Comparison of ENCODE assay signal across 28 mouse cellular contexts in genomic region chr10:18888751-18889150, GRCm38 (mm10). TPM values are rescaled to one million over a fixed set of nuclear protein-coding genes. Genes with fewer than 3 reads are reported as not detected.
"Had no signal": no experiment of that assay in that cellular context is flagged by ENCODE, and none has a peak within 500 bp of the region (broad histone marks: within the 10 kb centered on the region; RNA-seq: fewer than 3 reads in every experiment).

No protein-coding gene starts in this region.

- DNase-seq: left cerebral cortex, postnatal 4 days; liver; liver, embryonic 13.5 days; liver, postnatal 0 days; lung, adult 18-20 months; lung, adult 2 months; lung, embryonic 14.5 days; lung, postnatal 10 days; lung, postnatal 14 days; lung, postnatal 36 days; lung, postnatal 4 days; midbrain, embryonic 14.5 days had no signal

- H3K27ac ChIP-seq: limb, embryonic 10.5 days; limb, embryonic 12.5 days; limb, embryonic 13.5 days; limb, embryonic 15.5 days; liver, embryonic 12.5 days; liver, embryonic 13.5 days; liver, embryonic 14.5 days; liver, embryonic 15.5 days; lung, embryonic 15.5 days; macrophage; midbrain, embryonic 10.5 days; midbrain, embryonic 12.5 days; midbrain, embryonic 13.5 days; midbrain, embryonic 15.5 days; neural tube, embryonic 12.5 days had no signal

- H3K36me3 ChIP-seq: limb, embryonic 10.5 days; limb, embryonic 12.5 days; limb, embryonic 13.5 days; limb, embryonic 15.5 days; liver, embryonic 12.5 days; liver, embryonic 13.5 days; liver, embryonic 15.5 days; lung, embryonic 15.5 days; midbrain, embryonic 10.5 days; midbrain, embryonic 12.5 days; midbrain, embryonic 13.5 days; midbrain, embryonic 15.5 days; neural tube, embryonic 12.5 days had no signal

- H3K4me3 ChIP-seq: limb, embryonic 10.5 days; limb, embryonic 12.5 days; limb, embryonic 13.5 days; limb, embryonic 15.5 days; liver, embryonic 12.5 days; liver, embryonic 13.5 days; liver, embryonic 15.5 days; lung, embryonic 15.5 days; megakaryocyte, embryonic 14.5 days; midbrain, embryonic 10.5 days; midbrain, embryonic 12.5 days; midbrain, embryonic 13.5 days; midbrain, embryonic 15.5 days; myocyte; neural tube, embryonic 12.5 days had no signal

- H3K4me1 ChIP-seq: limb, embryonic 15.5 days; midbrain, embryonic 10.5 days; midbrain, embryonic 12.5 days; midbrain, embryonic 13.5 days; midbrain, embryonic 15.5 days; neural tube, embryonic 12.5 days had no signal

- H3K9ac ChIP-seq: limb, embryonic 12.5 days; limb, embryonic 13.5 days; limb, embryonic 15.5 days; liver, embryonic 12.5 days; liver, embryonic 13.5 days; liver, embryonic 14.5 days; liver, embryonic 15.5 days; liver, postnatal 0 days; lung, embryonic 14.5 days; lung, embryonic 15.5 days; midbrain, embryonic 12.5 days; midbrain, embryonic 13.5 days; midbrain, embryonic 15.5 days; neural tube, embryonic 12.5 days had no signal

- H3K27me3 ChIP-seq: limb, embryonic 12.5 days; limb, embryonic 13.5 days; limb, embryonic 15.5 days; liver, embryonic 12.5 days; liver, embryonic 13.5 days; liver, embryonic 15.5 days; lung, embryonic 15.5 days; megakaryocyte, embryonic 14.5 days; midbrain, embryonic 12.5 days; midbrain, embryonic 13.5 days; midbrain, embryonic 15.5 days; neural tube, embryonic 12.5 days had no signal

- H3K9me3 ChIP-seq: limb, embryonic 10.5 days; limb, embryonic 12.5 days; limb, embryonic 13.5 days; limb, embryonic 15.5 days; liver, embryonic 12.5 days; liver, embryonic 13.5 days; liver, embryonic 15.5 days; lung, embryonic 15.5 days; megakaryocyte, embryonic 14.5 days; midbrain, embryonic 10.5 days; midbrain, embryonic 12.5 days; midbrain, embryonic 13.5 days; midbrain, embryonic 15.5 days; neural tube, embryonic 12.5 days had no signal

RNA-seq across cellular contexts. Expression of gene Perp, which starts 43.9 kb away (rescaled TPM):
- polyA plus RNA-seq: macrophage had no signal
